Mouse (Mus musculus) lung, embryonic 16.5 days (tissue): ENCODE data around the gene Wscd2. TPM values are rescaled to one million over a fixed set of nuclear protein-coding genes. Genes with fewer than 3 reads are reported as not detected.

ENCODE experiments used
- ATAC-seq: fragments of 200-750 bp; cut with Nextera tagmentation; 2 replicates; pipeline ENCODE4 v1.8.0; 2017; ENCODE audit warnings: low read depth, mild to moderate bottlenecking, moderate library complexity
- H3K27ac ChIP-seq: fragments of 300-500 bp; sonication (generic); 2 replicates; pipeline ENCODE4 v1.5.1; 2014; ENCODE audit warnings: mild to moderate bottlenecking, control low read depth, low read length
- H3K27me3 ChIP-seq: fragments of 300-500 bp; sonication (generic); 2 replicates; pipeline ENCODE4 v1.6.1; 2014; ENCODE audit warnings: low read depth, low read length, mixed read lengths; ENCODE audit not compliant: control insufficient read depth, insufficient read depth
- H3K36me3 ChIP-seq: fragments of 300-500 bp; sonication (generic); 2 replicates; pipeline ENCODE4 v1.6.1; 2014; ENCODE audit warnings: low read length; ENCODE audit not compliant: control insufficient read depth, insufficient read depth
- H3K4me1 ChIP-seq: fragments of 300-500 bp; sonication (generic); replicated peaks from 2 replicates; pipeline ENCODE4 v1.6.1; 2014; ENCODE audit warnings: low read length, mixed read lengths; ENCODE audit not compliant: control insufficient read depth, insufficient read depth
- H3K4me2 ChIP-seq: fragments of 300-500 bp; sonication (generic); 2 replicates; pipeline ENCODE4 v1.6.1; 2014; ENCODE audit warnings: low read depth, low read length, control low read depth
- H3K4me3 ChIP-seq: fragments of 300-500 bp; sonication (generic); 2 replicates; pipeline ENCODE4 v1.5.1; 2014; ENCODE audit warnings: mild to moderate bottlenecking, low read length, control low read depth
- H3K9ac ChIP-seq: fragments of 300-500 bp; sonication (generic); 2 replicates; pipeline ENCODE4 v1.6.1; 2014; ENCODE audit warnings: low read length, control low read depth
- H3K9me3 ChIP-seq: fragments of 300-500 bp; sonication (generic); 2 replicates; pipeline ENCODE4 v1.6.1; 2016; ENCODE audit warnings: low read length; ENCODE audit not compliant: control insufficient read depth
- WGBS: fragments of 180-500 bp; shearing (Covaris S2); extraction: QIAGEN DNeasy Blood & Tissue Kit; methylation state at CpG from one replicate; pipeline ENCODE4 v1.1.7; 2014; 5-methylcytosine and 5-hydroxymethylcytosine counted together
- polyA plus RNA-seq: library from polyadenylated mRNA; unstranded; fragments of >200 nt; fragmentation: Nextera tagmentation; extraction: Ambion mirVana; gene quantifications from 2 replicates; pipeline ENCODE4 v1.2.1, GENCODE M21; 2015

Wscd2 gene
- polyA plus RNA-seq, 1 experiment from 2014 or later, result 4.8 TPM

GRCm38 (mm10) chr5:113591166-113591565 is 101.0 kb downstream of the Wscd2 start:
- no peak overlapping the region for H3K4me2 ChIP-seq
- no peaks in the 10 kb centered on the region for H3K27me3 ChIP-seq
- ATAC-seq, result no peak
- 41% methylated on average over 3 of the region's 3 CpGs for WGBS
- H3K36me3 ChIP-seq, result no peaks in the 10 kb centered on the region
- H3K9ac ChIP-seq, result no peak overlapping the region
- H3K27ac ChIP-seq, result no peak overlapping the region
- no peaks in the 10 kb centered on the region; the same call in 1 of the 2 replicates for H3K9me3 ChIP-seq
- H3K4me3 ChIP-seq, result no peak overlapping the region
- no peaks in the 10 kb centered on the region for H3K4me1 ChIP-seq

- no peaks in the 10 kb centered on the region; the same call in 1 of the 2 replicates for H3K9me3 ChIP-seq
- H3K27me3 ChIP-seq, result no peaks in the 10 kb centered on the region
- WGBS, result 20% methylated on average over 6 of the region's 6 CpGs
- H3K4me2 ChIP-seq, result no peak overlapping the region
- no peak overlapping the region for H3K9ac ChIP-seq
- no peaks in the 10 kb centered on the region for H3K36me3 ChIP-seq
- no peak for ATAC-seq
- no peak overlapping the region for H3K4me3 ChIP-seq
- H3K4me1 ChIP-seq, result no peaks in the 10 kb centered on the region
- no peak overlapping the region for H3K27ac ChIP-seq
Measured at GRCm38 (mm10) chr5:113591751-113592230, 101.7 kb downstream of the Wscd2 start.

- H3K4me2 ChIP-seq, result no peak overlapping the region
- H3K4me1 ChIP-seq, result no peaks in the 10 kb centered on the region
- no peaks in the 10 kb centered on the region for H3K27me3 ChIP-seq
- H3K27ac ChIP-seq, result no peak overlapping the region
- no peak for ATAC-seq
- WGBS, result 79% methylated on average over 6 of the region's 6 CpGs
- no peak overlapping the region for H3K4me3 ChIP-seq
- H3K9ac ChIP-seq, result no peak overlapping the region
- H3K36me3 ChIP-seq, result no peaks in the 10 kb centered on the region
- no peaks in the 10 kb centered on the region; the same call in 1 of the 2 replicates for H3K9me3 ChIP-seq
Measured at GRCm38 (mm10) chr5:113593911-113594705, 104.0 kb downstream of the Wscd2 start.

- no peaks in the 10 kb centered on the region for H3K27me3 ChIP-seq
- 77% methylated on average over 9 of the region's 9 CpGs for WGBS
Measured at GRCm38 (mm10) chr5:113596252-113596651, 106.1 kb downstream of the Wscd2 start.

GRCm38 (mm10) chr5:113596780-113597353 is 106.7 kb downstream of the Wscd2 start:
- WGBS, result 56% methylated on average over 9 of the region's 9 CpGs
- Histone ChIP-seq H3K4me3 (no peak overlapping the region), H3K9ac (no peak overlapping the region), H3K27ac (no peak overlapping the region), H3K9me3 (no peaks in the 10 kb centered on the region; the same call in 1 of the 2 replicates), H3K4me1 (no peaks in the 10 kb centered on the region), H3K36me3 (no peaks in the 10 kb centered on the region), H3K27me3 (no peaks in the 10 kb centered on the region), H3K4me2 (no peak overlapping the region)
- ATAC-seq, result no peak

More at GRCm38 (mm10) chr5:113596252-113596651, 106.1 kb downstream of the Wscd2 start:
- Histone ChIP-seq H3K9ac (no peak overlapping the region), H3K36me3 (no peaks in the 10 kb centered on the region), H3K27ac (no peak overlapping the region), H3K4me2 (no peak overlapping the region), H3K4me3 (no peak overlapping the region), H3K9me3 (no peaks in the 10 kb centered on the region; the same call in 1 of the 2 replicates), H3K4me1 (no peaks in the 10 kb centered on the region)
- no peak for ATAC-seq

GRCm38 (mm10) chr5:113600181-113600580 is 110.0 kb downstream of the Wscd2 start:
- 75% methylated on average over 3 of the region's 3 CpGs for WGBS
- no peak overlapping the region for H3K9ac ChIP-seq
- no peak overlapping the region for H3K27ac ChIP-seq
- no peaks in the 10 kb centered on the region for H3K36me3 ChIP-seq
- no peaks in the 10 kb centered on the region for H3K4me1 ChIP-seq
- no peak overlapping the region for H3K4me2 ChIP-seq
- ATAC-seq, result no peak
- H3K4me3 ChIP-seq, result no peak overlapping the region
- no peaks in the 10 kb centered on the region for H3K27me3 ChIP-seq
- no peaks in the 10 kb centered on the region; the same call in 1 of the 2 replicates for H3K9me3 ChIP-seq

- ATAC-seq, result no peak
- 84% methylated on average over 4 of the region's 4 CpGs for WGBS
- no peak overlapping the region for H3K9ac ChIP-seq
- H3K27me3 ChIP-seq, result no peaks in the 10 kb centered on the region
- no peaks in the 10 kb centered on the region; the same call in 1 of the 2 replicates for H3K9me3 ChIP-seq
- H3K4me3 ChIP-seq, result no peak overlapping the region
- H3K4me1 ChIP-seq, result no peaks in the 10 kb centered on the region
- H3K27ac ChIP-seq, result no peak overlapping the region
- no peak overlapping the region for H3K4me2 ChIP-seq
- no peaks in the 10 kb centered on the region for H3K36me3 ChIP-seq
Measured at GRCm38 (mm10) chr5:113600803-113601202, 110.7 kb downstream of the Wscd2 start.

- no peaks in the 10 kb centered on the region for H3K36me3 ChIP-seq
- H3K27ac ChIP-seq, result no peak overlapping the region
- WGBS, result 77% methylated on average over 9 of the region's 9 CpGs
- H3K27me3 ChIP-seq, result no peaks in the 10 kb centered on the region
- ATAC-seq, result no peak
- no peak overlapping the region for H3K4me2 ChIP-seq
- H3K4me1 ChIP-seq, result peaks cover 17% of the 10 kb centered on the region
- H3K9ac ChIP-seq, result no peak overlapping the region
- H3K4me3 ChIP-seq, result no peak overlapping the region
- no peaks in the 10 kb centered on the region for H3K9me3 ChIP-seq
Measured at GRCm38 (mm10) chr5:113603471-113603870, 113.3 kb downstream of the Wscd2 start.

GRCm38 (mm10) chr5:113604758-113605157 is 114.6 kb downstream of the Wscd2 start:
- H3K4me2 ChIP-seq, result no peak overlapping the region
- H3K9ac ChIP-seq, result no peak overlapping the region
- H3K36me3 ChIP-seq, result no peaks in the 10 kb centered on the region
- peaks cover 25% of the 10 kb centered on the region for H3K4me1 ChIP-seq
- H3K27ac ChIP-seq, result no peak overlapping the region
- H3K27me3 ChIP-seq, result no peaks in the 10 kb centered on the region
- ATAC-seq, result peak; percentile 76
- H3K9me3 ChIP-seq, result no peaks in the 10 kb centered on the region
- no peak overlapping the region for H3K4me3 ChIP-seq
- WGBS, result 53% methylated on average over 4 of the region's 4 CpGs
